In genomic region chr7:112741790-112742189, GRCm38 (mm10) we compare ENCODE assay signal across 8 mouse cellular contexts.
DNase-seq lines count a peak whose midpoint lies in the region; ATAC-seq and TF ChIP-seq lines count a peak whose summit lies in the region.

No protein-coding gene starts in this region.

- peak; percentile 90 for ATAC-seq in heart, postnatal 0 days (ENCODE audit: insufficient read depth, low read depth)
- no peak for ATAC-seq in limb, embryonic 11.5 days (ENCODE audit: insufficient number of reproducible peaks, low FRiP score, low TSS enrichment, low read depth)

- no peak overlapping the region; the same call in 1 of the 2 replicates for H3K9ac ChIP-seq in heart, postnatal 0 days (replicated peaks; ENCODE audit: low read depth, low read length)
- no peak overlapping the region for H3K9ac ChIP-seq in limb, embryonic 11.5 days (ENCODE audit: low read length)

- no peak overlapping the region for H3K4me3 ChIP-seq in heart, postnatal 0 days (ENCODE audit: low read depth, low read length)
- H3K4me3 ChIP-seq in limb, embryonic 11.5 days (ENCODE audit: low read depth, low read length), result no peak overlapping the region

- peak; percentile 34 for DNase-seq in adrenal gland, adult 2 months
- no peak for DNase-seq in adrenal gland, postnatal 25 days
- peak; percentile 53 to 57 for DNase-seq in cerebellum, postnatal 10 days
- peak; percentile 84 for DNase-seq in heart, postnatal 0 days (ENCODE audit: low spot score)
- peak; percentile 67 for DNase-seq in limb, embryonic 11.5 days (ENCODE audit: low spot score)
- DNase-seq in Muller cell, postnatal 12 days (ENCODE audit: inconsistent ontology term), result no peak
- no peak for DNase-seq in thymus, postnatal 14 days
- no peak for DNase-seq in adipocyte (ENCODE audit: low spot score)

- peaks cover 34% of the 10 kb centered on the region for H3K4me1 ChIP-seq in heart, postnatal 0 days (ENCODE audit: control insufficient read depth, insufficient read depth)
- H3K4me1 ChIP-seq in limb, embryonic 11.5 days (ENCODE audit: control insufficient read depth, insufficient read depth, low read length), result peaks cover 52% of the 10 kb centered on the region

- no peaks in the 10 kb centered on the region for H3K27me3 ChIP-seq in heart, postnatal 0 days (ENCODE audit: control insufficient read depth, insufficient read depth, low read length)
- no peaks in the 10 kb centered on the region for H3K27me3 ChIP-seq in limb, embryonic 11.5 days (ENCODE audit: control insufficient read depth, insufficient read depth, low read length)

- no peak for TF ChIP-seq EP300 in heart, postnatal 0 days (IDR thresholded peaks at IDR 0.05; ENCODE audit: low read depth)

- H3K9me3 ChIP-seq in heart, postnatal 0 days (replicated peaks; ENCODE audit: control insufficient read depth, low read length), result no peaks in the 10 kb centered on the region
- no peaks in the 10 kb centered on the region for H3K9me3 ChIP-seq in limb, embryonic 11.5 days (ENCODE audit: control insufficient read depth, low read length)

- peak overlapping the region; percentile 70 for H3K27ac ChIP-seq in heart, postnatal 0 days (ENCODE audit: low read depth)
- H3K27ac ChIP-seq in limb, embryonic 11.5 days (replicated peaks; ENCODE audit: low read depth, low read length), result peak overlapping the region; percentile 43

- TF ChIP-seq CTCF in heart, postnatal 0 days (IDR thresholded peaks at IDR 0.05; ENCODE audit: low read depth), result no peak

- H3K4me2 ChIP-seq in heart, postnatal 0 days (ENCODE audit: low read depth, low read length), result peak overlapping the region; percentile 41
- peak overlapping the region; percentile 20; the same call in 1 of the 2 replicates for H3K4me2 ChIP-seq in limb, embryonic 11.5 days (ENCODE audit: low read depth, severe bottlenecking)

- no peaks in the 10 kb centered on the region for H3K36me3 ChIP-seq in heart, postnatal 0 days (replicated peaks; ENCODE audit: control insufficient read depth, insufficient read depth, low read length)
- no peaks in the 10 kb centered on the region for H3K36me3 ChIP-seq in limb, embryonic 11.5 days (ENCODE audit: control insufficient read depth, insufficient read depth, low read length)

- 23% methylated on average over 12 of the region's 12 CpGs for WGBS in heart, postnatal 0 days
- 18% methylated on average over 12 of the region's 12 CpGs for WGBS in limb, embryonic 11.5 days

Comparison
In these comparisons a context has a peak if more than half of its experiments do, and no peak if none do; other contexts are left out.
1. DNase-seq: peak in adrenal gland, adult 2 months (single experiment), cerebellum, postnatal 10 days (2 of 2), heart, postnatal 0 days (single experiment) and limb, embryonic 11.5 days (single experiment); none in adrenal gland, postnatal 25 days (single experiment), Muller cell, postnatal 12 days (single experiment), thymus, postnatal 14 days (single experiment) and adipocyte (single experiment).